Comparison of ENCODE assay signal across 20 mouse cellular contexts in genomic region chr3:27505582-27505981, GRCm38 (mm10).
DNase-seq lines count a peak whose midpoint lies in the region; ATAC-seq and TF ChIP-seq lines count a peak whose summit lies in the region.
"Had no signal": no experiment of that assay in that cellular context is flagged by ENCODE, and none has a peak within 500 bp of the region (broad histone marks: within the 10 kb centered on the region; RNA-seq: fewer than 3 reads in every experiment).

No protein-coding gene starts in this region.

- peaks cover 49% of the 10 kb centered on the region for H3K36me3 ChIP-seq in heart, postnatal 0 days (replicated peaks; ENCODE audit: control insufficient read depth, insufficient read depth, low read length)
- H3K36me3 ChIP-seq: G1E had no signal

- H3K4me1 ChIP-seq in heart, postnatal 0 days (ENCODE audit: control insufficient read depth, insufficient read depth), result peaks cover 41% of the 10 kb centered on the region
- H3K4me1 ChIP-seq: embryonic facial prominence, embryonic 10.5 days; forebrain, embryonic 13.5 days had no signal

- TF ChIP-seq CTCF in heart, postnatal 0 days (IDR thresholded peaks at IDR 0.05; ENCODE audit: low read depth), result no peak

- no peak overlapping the region for H3K4me2 ChIP-seq in heart, postnatal 0 days (ENCODE audit: low read depth, low read length)
- H3K4me2 ChIP-seq: forebrain, embryonic 13.5 days; heart, embryonic 12.5 days had no signal

- no peak overlapping the region for H3K4me3 ChIP-seq in heart, postnatal 0 days (ENCODE audit: low read depth, low read length)
- H3K4me3 ChIP-seq: embryonic facial prominence, embryonic 10.5 days; forebrain, embryonic 13.5 days; heart, adult 2 months; heart, embryonic 12.5 days had no signal

- no peaks in the 10 kb centered on the region for H3K9me3 ChIP-seq in heart, postnatal 0 days (replicated peaks; ENCODE audit: control insufficient read depth, low read length)
- H3K9me3 ChIP-seq: embryonic facial prominence, embryonic 10.5 days; forebrain, embryonic 13.5 days; G1E; heart, embryonic 12.5 days had no signal

- peak overlapping the region; percentile 87; the same call in 1 of the 2 replicates for H3K27ac ChIP-seq in heart, postnatal 0 days (ENCODE audit: low read depth)
- H3K27ac ChIP-seq: embryonic facial prominence, embryonic 10.5 days; forebrain, embryonic 13.5 days had no signal

- no peak overlapping the region for H3K9ac ChIP-seq in heart, postnatal 0 days (replicated peaks; ENCODE audit: low read depth, low read length)
- H3K9ac ChIP-seq: forebrain, embryonic 13.5 days; forebrain, postnatal 0 days; heart, embryonic 12.5 days had no signal

- no peak for ATAC-seq in heart, postnatal 0 days (ENCODE audit: insufficient read depth, low read depth)
- ATAC-seq: CD4-positive, CD25-positive, alpha-beta regulatory T cell, adult 4 months; forebrain, embryonic 13.5 days; forebrain, postnatal 0 days; intestine, embryonic 16.5 days had no signal

- TF ChIP-seq EP300 in heart, postnatal 0 days (IDR thresholded peaks at IDR 0.05; ENCODE audit: low read depth), result no peak

- intact Hi-C loops in heart, postnatal 14 days (cut with DNase I), result no loop called here
- intact Hi-C loops in left cerebral cortex, postnatal 4 days (cut with DNase I), result no loop called here
- intact Hi-C loops in left cerebral cortex, postnatal 25 days (cut with DNase I), result no loop called here

- no peaks in the 10 kb centered on the region for H3K27me3 ChIP-seq in heart, postnatal 0 days (ENCODE audit: control insufficient read depth, insufficient read depth, low read length)
- H3K27me3 ChIP-seq: forebrain, embryonic 13.5 days; heart, embryonic 12.5 days had no signal

- DNase-seq in heart, postnatal 0 days (ENCODE audit: low spot score), result no peak
- no peak for DNase-seq in heart, postnatal 14 days
- peak; percentile 56 for DNase-seq in left cerebral cortex, postnatal 4 days
- DNase-seq in left cerebral cortex, postnatal 25 days (ENCODE audit: low spot score in 2 of 2), result no peak
- peak; percentile 65 for DNase-seq in testis, postnatal 14 days (ENCODE audit: low spot score)
- DNase-seq in testis, postnatal 10 days (ENCODE audit: low spot score), result no peak
- no peak for DNase-seq in urinary bladder, postnatal 10 days (ENCODE audit: low spot score)
- DNase-seq: adrenal gland, postnatal 10 days; B cell, adult 2 months; cerebellum, adult 18-20 months; cerebellum, adult 9-11 months; forebrain, postnatal 0 days; gastrocnemius, postnatal 14 days; heart, adult 2 months had no signal

- WGBS in heart, postnatal 0 days, result 63% methylated on average over 3 of the region's 3 CpGs

Comparison
In these comparisons a context has a peak if more than half of its experiments do, and no peak if none do; other contexts are left out.
1. DNase-seq: peak in left cerebral cortex, postnatal 4 days (single experiment) and testis, postnatal 14 days (single experiment); none in heart, postnatal 0 days (single experiment), heart, postnatal 14 days (0 of 2), left cerebral cortex, postnatal 25 days (0 of 2), testis, postnatal 10 days (single experiment) and urinary bladder, postnatal 10 days (single experiment).